Mouse (Mus musculus): ENCODE measurements around the gene 4930442H23Rik.

GRCm38 (mm10) chr10:81143157-81143633 lies 40.5 kb downstream of the 4930442H23Rik start:
- TF ChIP-seq POLR2A (IDR thresholded peaks at IDR 0.05; ENCODE audit: low read depth, low read length) (no peak), CTCF (IDR thresholded peaks at IDR 0.05; ENCODE audit: borderline replicate concordance, insufficient read depth, low read length) (no peak)
